Mouse (Mus musculus) limb, embryonic 15.5 days (tissue): ENCODE data around the gene Gss. TPM values are rescaled to one million over a fixed set of nuclear protein-coding genes. Genes with fewer than 3 reads are reported as not detected.

Experiments used
- ATAC-seq: fragments of 200-750 bp; cut with Nextera tagmentation; 2 replicates; pipeline ENCODE4 v1.8.0; 2017; ENCODE audit warnings: low read depth, moderate TSS enrichment; ENCODE audit not compliant: insufficient number of reproducible peaks, low FRiP score, low TSS enrichment
- H3K27ac ChIP-seq: fragments of 300-500 bp; sonication (generic); 2 replicates; pipeline ENCODE4 v1.5.1; 2015; ENCODE audit warnings: moderate library complexity, mild to moderate bottlenecking, inconsistent platforms
- H3K27me3 ChIP-seq: fragments of 300-500 bp; sonication (generic); 2 replicates; pipeline ENCODE4 v1.6.1; 2015; ENCODE audit warnings: inconsistent platforms
- H3K36me3 ChIP-seq: fragments of 300-500 bp; sonication (generic); 2 replicates; pipeline ENCODE4 v1.6.1; 2015; ENCODE audit warnings: inconsistent platforms
- H3K4me1 ChIP-seq: fragments of 300-500 bp; sonication (generic); 2 replicates; pipeline ENCODE4 v1.6.1; 2015; ENCODE audit warnings: inconsistent platforms
- H3K4me2 ChIP-seq: fragments of 300-500 bp; sonication (generic); 2 replicates; pipeline ENCODE4 v1.6.1; 2015; ENCODE audit warnings: mild to moderate bottlenecking, inconsistent platforms
- H3K4me3 ChIP-seq: fragments of 300-500 bp; sonication (generic); 2 replicates; pipeline ENCODE4 v1.5.1; 2015; ENCODE audit warnings: mild to moderate bottlenecking, inconsistent platforms
- H3K9ac ChIP-seq: fragments of 300-500 bp; sonication (generic); 2 replicates; pipeline ENCODE4 v1.6.1; 2015; ENCODE audit warnings: inconsistent platforms
- H3K9me3 ChIP-seq: fragments of 300-500 bp; sonication (generic); 2 replicates; pipeline ENCODE4 v1.6.1; 2016; ENCODE audit warnings: inconsistent platforms
- WGBS: fragments of 180-500 bp; shearing (Covaris S2); methylation state at CpG from one replicate; pipeline ENCODE4 v1.1.7; 2015; 5-methylcytosine and 5-hydroxymethylcytosine counted together
- polyA plus RNA-seq: library from polyadenylated mRNA; unstranded; fragments of >200 nt; fragmentation: Nextera tagmentation; extraction: Ambion mirVana; gene quantifications from 2 replicates; pipeline ENCODE4 v1.2.1, GENCODE M21; 2015

The Gss gene
- polyA plus RNA-seq, 1 experiment from 2014 or later = 26.7 TPM

GRCm38 (mm10) chr2:155630153-155630552, 37.5 kb upstream of the Gss start:
- H3K27ac ChIP-seq = no peak overlapping the region
- H3K9ac ChIP-seq = no peak overlapping the region
- H3K4me2 ChIP-seq = no peak overlapping the region
- no peak overlapping the region for H3K4me3 ChIP-seq
- ATAC-seq = no peak
- peaks cover 21% of the 10 kb centered on the region for H3K4me1 ChIP-seq
- no peaks in the 10 kb centered on the region for H3K9me3 ChIP-seq
- peaks cover 90% of the 10 kb centered on the region for H3K27me3 ChIP-seq
- 40% methylated on average over 20 of the region's 20 CpGs for WGBS
- H3K36me3 ChIP-seq = peaks cover 40% of the 10 kb centered on the region

- ATAC-seq = no peak; the same call in 1 of the 2 replicates
- H3K4me1 ChIP-seq = peaks cover 21% of the 10 kb centered on the region
- no peaks in the 10 kb centered on the region for H3K9me3 ChIP-seq
- H3K9ac ChIP-seq = 0 out of 2 replicates have a peak overlapping the region, but pooled peaks have one; percentile 4
- peaks cover 31% of the 10 kb centered on the region for H3K36me3 ChIP-seq
- H3K27ac ChIP-seq = no peak overlapping the region
- H3K27me3 ChIP-seq = peaks cover 83% of the 10 kb centered on the region
- H3K4me2 ChIP-seq = peak overlapping the region; percentile 78
- WGBS = 3% methylated on average over 33 of the region's 35 CpGs
- H3K4me3 ChIP-seq = peak overlapping the region; percentile 38
These were observed 36.6 kb upstream of the Gss start for GRCm38 (mm10) chr2:155629231-155629661.

GRCm38 (mm10) chr2:155628519-155628918, 35.9 kb upstream of the Gss start:
- WGBS = 74% methylated on average over 13 of the region's 13 CpGs
- no peak for ATAC-seq

GRCm38 (mm10) chr2:155628112-155628511, 35.5 kb upstream of the Gss start:
- Histone ChIP-seq H3K9ac (no peak overlapping the region), H3K27ac (no peak overlapping the region), H3K4me3 (no peak overlapping the region), H3K27me3 (peaks cover 76% of the 10 kb centered on the region), H3K9me3 (no peaks in the 10 kb centered on the region), H3K36me3 (peaks cover 20% of the 10 kb centered on the region), H3K4me1 (peaks cover 21% of the 10 kb centered on the region), H3K4me2 (no peak overlapping the region)
- 85% methylated on average over 9 of the region's 9 CpGs for WGBS
- ATAC-seq = no peak

More at GRCm38 (mm10) chr2:155628519-155628918, 35.9 kb upstream of the Gss start:
- no peak overlapping the region for H3K9ac ChIP-seq
- peaks cover 78% of the 10 kb centered on the region for H3K27me3 ChIP-seq
- no peak overlapping the region for H3K4me2 ChIP-seq
- H3K9me3 ChIP-seq = no peaks in the 10 kb centered on the region
- peaks cover 24% of the 10 kb centered on the region for H3K36me3 ChIP-seq
- peaks cover 21% of the 10 kb centered on the region for H3K4me1 ChIP-seq
- H3K4me3 ChIP-seq = no peak overlapping the region
- no peak overlapping the region for H3K27ac ChIP-seq

GRCm38 (mm10) chr2:155627030-155627738, 34.6 kb upstream of the Gss start:
- Histone ChIP-seq H3K4me1 (peaks cover 24% of the 10 kb centered on the region), H3K9me3 (no peaks in the 10 kb centered on the region), H3K9ac (no peak overlapping the region), H3K36me3 (peaks cover 11% of the 10 kb centered on the region), H3K27me3 (peaks cover 71% of the 10 kb centered on the region), H3K4me3 (no peak overlapping the region), H3K4me2 (no peak overlapping the region), H3K27ac (no peak overlapping the region)
- 53% methylated on average over 21 of the region's 21 CpGs for WGBS
- no peak for ATAC-seq

GRCm38 (mm10) chr2:155626277-155626676, 33.7 kb upstream of the Gss start:
- WGBS = 60% methylated on average over 15 of the region's 15 CpGs
- H3K27ac ChIP-seq = no peak overlapping the region
- peaks cover 24% of the 10 kb centered on the region for H3K4me1 ChIP-seq
- H3K4me3 ChIP-seq = no peak overlapping the region
- no peaks in the 10 kb centered on the region for H3K9me3 ChIP-seq
- H3K4me2 ChIP-seq = no peak overlapping the region
- no peak for ATAC-seq
- peaks cover 2% of the 10 kb centered on the region; the same call in 1 of the 2 replicates for H3K36me3 ChIP-seq
- H3K27me3 ChIP-seq = peaks cover 62% of the 10 kb centered on the region
- H3K9ac ChIP-seq = no peak overlapping the region

GRCm38 (mm10) chr2:155624730-155625129, 32.1 kb upstream of the Gss start:
- Histone ChIP-seq H3K27me3 (peaks cover 46% of the 10 kb centered on the region), H3K9ac (no peak overlapping the region), H3K4me2 (no peak overlapping the region), H3K4me1 (peaks cover 14% of the 10 kb centered on the region), H3K36me3 (0 out of 2 replicates have a peak, but pooled peaks cover 2% of the 10 kb centered on the region), H3K27ac (no peak overlapping the region), H3K9me3 (no peaks in the 10 kb centered on the region), H3K4me3 (no peak overlapping the region)
- 37% methylated on average over 10 of the region's 10 CpGs for WGBS
- no peak for ATAC-seq

- Histone ChIP-seq H3K4me3 (no peak overlapping the region), H3K4me1 (peaks cover 11% of the 10 kb centered on the region), H3K9ac (no peak overlapping the region), H3K4me2 (no peak overlapping the region), H3K36me3 (0 out of 2 replicates have a peak, but pooled peaks cover 2% of the 10 kb centered on the region), H3K27ac (no peak overlapping the region), H3K9me3 (no peaks in the 10 kb centered on the region), H3K27me3 (peaks cover 39% of the 10 kb centered on the region)
- ATAC-seq = no peak
- 89% methylated on average over 6 of the region's 6 CpGs for WGBS
These were observed 31.4 kb upstream of the Gss start for GRCm38 (mm10) chr2:155623996-155624395.

- Histone ChIP-seq H3K4me1 (peaks cover 7% of the 10 kb centered on the region; the same call in 1 of the 2 replicates), H3K4me3 (no peak overlapping the region), H3K4me2 (no peak overlapping the region), H3K27me3 (peaks cover 25% of the 10 kb centered on the region), H3K9me3 (no peaks in the 10 kb centered on the region), H3K36me3 (no peaks in the 10 kb centered on the region), H3K9ac (no peak overlapping the region), H3K27ac (no peak overlapping the region)
- ATAC-seq = no peak
- 22% methylated on average over 11 of the region's 11 CpGs for WGBS
These were observed 30.0 kb upstream of the Gss start for GRCm38 (mm10) chr2:155622606-155623005.

GRCm38 (mm10) chr2:155619817-155620216, 27.2 kb upstream of the Gss start:
- Histone ChIP-seq H3K9ac (no peak overlapping the region), H3K4me3 (no peak overlapping the region), H3K9me3 (no peaks in the 10 kb centered on the region), H3K27me3 (0 out of 2 replicates have a peak, but pooled peaks cover 5% of the 10 kb centered on the region), H3K36me3 (no peaks in the 10 kb centered on the region), H3K4me2 (no peak overlapping the region), H3K4me1 (peaks cover 7% of the 10 kb centered on the region; the same call in 1 of the 2 replicates), H3K27ac (no peak overlapping the region)
- WGBS = 22% methylated on average over 8 of the region's 8 CpGs
- peak; percentile 46; the same call in 1 of the 2 replicates for ATAC-seq

GRCm38 (mm10) chr2:155616971-155617370, 24.4 kb upstream of the Gss start:
- H3K9me3 ChIP-seq = no peaks in the 10 kb centered on the region
- no peak overlapping the region for H3K4me3 ChIP-seq
- no peak for ATAC-seq
- H3K4me2 ChIP-seq = no peak overlapping the region
- 51% methylated on average over 6 of the region's 6 CpGs for WGBS
- no peaks in the 10 kb centered on the region for H3K27me3 ChIP-seq
- H3K27ac ChIP-seq = no peak overlapping the region
- H3K4me1 ChIP-seq = peaks cover 15% of the 10 kb centered on the region; the same call in 1 of the 2 replicates
- no peak overlapping the region for H3K9ac ChIP-seq
- no peaks in the 10 kb centered on the region for H3K36me3 ChIP-seq

GRCm38 (mm10) chr2:155613953-155614352, 21.3 kb upstream of the Gss start:
- no peak for ATAC-seq
- Histone ChIP-seq H3K9me3 (no peaks in the 10 kb centered on the region), H3K27ac (no peak overlapping the region), H3K27me3 (no peaks in the 10 kb centered on the region), H3K9ac (no peak overlapping the region), H3K36me3 (no peaks in the 10 kb centered on the region), H3K4me1 (peaks cover 11% of the 10 kb centered on the region; the same call in 1 of the 2 replicates), H3K4me3 (peak overlapping the region; percentile 34; the same call in 1 of the 2 replicates), H3K4me2 (peak overlapping the region; percentile 55; the same call in 1 of the 2 replicates)
- 64% methylated on average over 8 of the region's 8 CpGs for WGBS
